Mouse (Mus musculus) G1E (cell line): ENCODE results near the gene Gm2022.
"Not testable (repeated sequence)": the region's sequence is repeated elsewhere in the genome, so short reads cannot be mapped to it uniquely, and the experiment has no call there.

Experiments
- CTCF ChIP-seq: IDR thresholded peaks from 2 replicates; pipeline ENCODE4 v1.5.1; 2012; ENCODE audit warnings: low read depth, low read length, inconsistent platforms, mixed read lengths
- GATA1 ChIP-seq: IDR thresholded peaks from 2 replicates; pipeline ENCODE4 v1.6.1; 2012; ENCODE audit warnings: borderline replicate concordance, low read length, inconsistent platforms, mixed read lengths
- POLR2AphosphoS5 ChIP-seq: IDR thresholded peaks from 2 replicates; pipeline ENCODE4 v1.6.1; 2012; ENCODE audit warnings: low read depth, low read length, inconsistent platforms; ENCODE audit not compliant: insufficient replicate concordance
- TAL1 ChIP-seq: conservative IDR thresholded peaks from 2 replicates; pipeline ENCODE4 v1.6.1; 2012; ENCODE audit warnings: low read depth, low read length, inconsistent platforms, mixed read lengths

- not testable (repeated sequence) for TF ChIP-seq CTCF, TAL1, GATA1, POLR2AphosphoS5
Observed at GRCm38 (mm10) chr12:87873772-87874171, 21.4 kb upstream of the Gm2022 start, which contains the start of gene Gm2016.
